Mouse (Mus musculus) small intestine, adult 2 months (tissue): ENCODE data around the gene Gsc2.

Experiments
- CTCF ChIP-seq: fragments of 200-500 bp; IDR thresholded peaks from 2 replicates; pipeline ENCODE4 v1.5.1; 2012; ENCODE audit warnings: low read depth, mild to moderate bottlenecking, control low read depth, inconsistent platforms, low read length, moderate library complexity, mixed read lengths; ENCODE audit not compliant: insufficient replicate concordance, insufficient read length; ENCODE audit errors: extremely low read depth
- POLR2A ChIP-seq: fragments of 200-500 bp; IDR thresholded peaks from 2 replicates; pipeline ENCODE4 v1.6.1; 2012; ENCODE audit warnings: low read depth, mild to moderate bottlenecking, control low read depth, inconsistent platforms, low read length, moderate library complexity

DNA sequence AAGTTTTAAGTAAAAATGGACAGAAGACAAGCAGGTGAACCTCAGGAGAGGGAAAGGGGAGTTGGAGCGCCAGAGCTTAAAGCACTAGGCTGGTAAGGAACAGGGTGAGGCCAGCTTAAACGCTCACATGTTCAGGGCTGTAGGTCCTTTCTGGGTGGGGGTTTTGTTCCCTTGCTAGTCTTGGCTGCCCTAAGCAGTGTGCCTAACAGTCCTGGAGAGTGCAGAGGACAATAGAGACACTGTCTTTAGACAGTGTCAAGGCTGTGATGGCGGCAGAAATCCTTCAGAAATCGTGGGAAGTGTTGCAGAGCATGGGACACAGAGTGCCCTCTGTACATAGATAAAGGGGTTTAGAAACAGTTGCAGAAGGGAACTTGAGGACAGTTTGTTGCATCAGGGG, 35.2 kb upstream of the Gsc2 start:
- TF ChIP-seq CTCF (no peak), POLR2A (no peak)
